Mouse (Mus musculus) urinary bladder, postnatal 36 days (tissue): ENCODE measurements around the gene Uba7.

Experiments used
- DNase-seq, 2 experiments: peaks; one replicate each; pipeline ENCODE4 v3.0.0; 2022; ENCODE audit warnings: low spot score in 2 of 2, mixed read lengths in 1 of 2

The Uba7 gene

DNA sequence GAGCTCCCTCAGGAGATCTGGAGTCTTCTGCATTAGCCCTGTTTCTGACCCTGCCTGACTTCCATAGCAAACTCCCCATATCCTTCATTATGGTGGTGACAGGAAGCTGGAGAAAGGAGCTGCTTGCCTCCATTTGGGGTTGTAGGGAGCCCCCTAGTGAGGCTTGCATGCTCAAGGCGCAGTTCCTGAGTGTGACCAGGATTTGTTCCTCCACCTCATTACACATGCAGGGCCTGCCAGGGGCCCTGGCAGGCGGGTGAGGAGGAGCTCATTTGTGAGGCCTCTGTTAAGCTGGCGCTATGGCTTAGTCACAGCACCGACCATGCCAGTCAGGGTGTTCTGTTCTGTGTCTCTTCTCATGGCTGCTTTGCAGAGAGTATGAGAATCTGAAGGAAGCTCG lies 13.4 kb upstream of the Uba7 start:
- no peak for DNase-seq

DNA sequence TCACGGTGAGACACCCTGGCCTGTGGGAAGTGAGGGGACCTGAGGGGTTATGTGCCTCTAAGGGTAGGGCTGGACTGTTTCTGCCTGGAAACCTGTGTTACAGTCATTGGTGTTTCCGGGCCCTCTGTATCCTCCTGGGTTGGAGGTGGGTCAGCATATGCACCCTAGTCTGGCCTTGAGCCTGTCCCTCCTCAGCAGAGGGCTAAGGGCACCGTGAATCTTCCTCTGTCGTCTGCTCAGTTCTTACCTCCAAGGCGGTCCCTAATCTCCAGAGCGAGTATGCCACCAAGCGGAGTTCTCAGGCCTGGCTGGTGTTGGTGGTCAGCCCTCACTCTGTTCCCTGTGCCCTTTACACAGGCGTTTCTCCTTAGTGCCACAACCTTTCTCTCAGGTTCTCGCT lies 12.4 kb upstream of the Uba7 start:
- no peak for DNase-seq

DNA sequence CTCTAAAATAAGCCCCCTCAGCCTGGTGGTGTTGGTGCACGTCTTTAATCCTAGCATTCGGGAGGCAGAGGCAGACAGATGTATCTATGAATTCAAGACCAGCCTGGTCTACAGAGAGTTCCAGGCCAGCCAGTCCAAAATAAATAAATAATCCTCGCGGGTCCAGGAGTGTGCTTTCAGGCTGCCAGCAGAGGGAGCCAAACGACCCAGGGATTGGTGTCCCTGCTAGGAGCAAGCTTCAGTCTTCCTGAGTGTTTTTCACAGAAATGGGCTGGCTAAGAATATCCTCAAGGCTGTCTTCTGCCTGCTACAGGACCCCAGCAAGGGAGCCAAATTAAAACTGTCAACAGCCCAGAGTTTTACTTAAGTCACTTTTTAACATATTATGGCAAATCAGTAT lies 11.6 kb upstream of the Uba7 start:
- DNase-seq: peak; percentile 66 to 79

DNA sequence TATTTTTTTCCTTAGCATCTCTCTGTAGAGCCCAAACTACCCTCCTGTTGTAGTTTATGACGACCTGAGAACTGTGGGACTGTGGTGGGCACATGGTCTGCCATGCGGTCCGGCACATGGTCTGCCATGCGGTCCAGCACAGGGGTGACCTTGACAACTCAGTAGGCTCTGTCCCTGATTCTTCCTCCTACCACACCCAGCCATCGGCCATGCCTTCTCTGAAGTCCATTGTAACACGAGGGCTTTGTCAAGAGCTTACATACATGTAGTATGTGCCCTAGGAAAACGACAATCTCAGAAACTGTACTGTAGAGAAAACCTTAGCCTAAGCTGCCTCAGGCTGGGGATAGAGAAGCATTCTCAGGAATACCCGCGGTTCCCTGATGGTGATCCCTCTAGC lies 10.6 kb upstream of the Uba7 start:
- no peak for DNase-seq

DNA sequence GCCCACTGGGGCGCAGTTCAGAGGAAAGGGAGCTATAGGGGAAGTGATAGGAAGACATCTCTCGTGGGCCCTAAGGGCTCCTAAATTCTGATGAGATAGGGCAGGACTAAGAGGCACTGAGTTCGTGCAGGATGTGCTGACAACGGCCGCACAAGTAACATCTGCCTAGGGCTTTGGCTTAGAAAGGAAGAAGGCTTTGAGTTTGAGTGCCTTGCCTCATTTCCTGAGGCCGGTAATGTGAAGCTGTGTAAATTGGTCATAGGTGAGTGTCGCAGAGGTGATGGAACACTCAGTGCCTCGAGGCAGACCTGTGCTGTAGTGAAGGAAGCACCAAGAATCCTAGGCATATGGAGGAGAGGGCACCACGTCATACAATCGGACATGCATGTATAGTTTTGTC lies 8.6 kb upstream of the Uba7 start:
- no peak for DNase-seq

DNA sequence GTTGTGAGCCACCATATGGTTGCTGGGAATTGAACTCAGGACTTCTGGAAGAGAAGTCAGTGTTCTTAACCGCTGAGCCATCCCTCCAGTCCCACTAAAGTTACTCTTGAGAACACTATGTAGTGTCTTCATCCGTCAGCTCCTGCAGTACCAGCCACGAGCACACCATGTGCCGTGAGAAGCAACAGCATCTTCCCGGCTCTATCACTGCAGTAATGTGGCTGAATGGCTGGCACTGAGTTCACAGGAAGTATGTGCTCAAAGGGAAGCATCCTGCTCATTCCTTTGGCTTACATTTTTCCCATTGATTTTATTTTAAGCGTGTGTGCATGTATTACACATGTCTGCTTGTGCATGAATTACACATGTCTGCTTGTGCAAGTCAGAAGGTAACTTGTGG lies 7.9 kb upstream of the Uba7 start:
- no peak for DNase-seq

DNA sequence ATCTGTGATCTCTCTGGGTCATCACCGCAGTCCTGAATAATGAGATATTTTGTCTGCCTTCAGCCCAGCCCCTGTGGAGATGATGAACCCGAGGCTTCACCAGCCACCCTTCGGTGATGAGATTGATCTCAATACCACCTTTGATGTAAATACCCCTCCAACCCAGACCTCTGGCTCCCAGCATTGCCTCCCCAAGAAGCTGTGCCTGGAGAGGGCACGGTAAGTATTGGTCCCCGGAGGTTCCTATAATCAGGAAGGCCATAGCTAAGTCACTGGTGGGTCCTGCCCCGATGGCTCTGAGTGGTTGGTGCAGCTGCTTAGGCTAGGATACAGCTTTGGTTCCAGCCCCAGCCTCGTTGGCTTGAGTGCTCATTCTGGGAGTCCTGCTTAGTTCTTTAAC lies 6.8 kb upstream of the Uba7 start:
- no peak for DNase-seq

DNA sequence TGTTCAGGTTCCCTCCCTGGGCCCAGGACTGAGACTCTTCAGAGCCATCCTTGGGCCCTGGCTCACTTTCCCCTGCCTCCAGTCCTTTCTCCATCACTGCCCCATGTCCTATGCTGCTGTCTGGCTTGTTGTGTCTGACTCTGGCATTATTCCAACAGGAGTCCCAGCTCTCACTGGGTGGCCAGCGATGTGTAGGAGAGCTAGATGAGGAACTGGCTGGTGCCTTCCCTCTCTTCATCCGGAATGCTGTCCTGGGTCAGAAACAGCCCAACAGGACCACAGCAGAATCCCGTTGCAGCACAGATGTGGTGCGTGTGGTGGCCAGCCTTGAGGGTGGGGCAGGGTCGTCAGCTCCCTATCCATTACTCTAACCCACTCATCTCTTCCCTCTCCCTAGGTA lies 5.0 kb upstream of the Uba7 start:
- DNase-seq: no peak

DNA sequence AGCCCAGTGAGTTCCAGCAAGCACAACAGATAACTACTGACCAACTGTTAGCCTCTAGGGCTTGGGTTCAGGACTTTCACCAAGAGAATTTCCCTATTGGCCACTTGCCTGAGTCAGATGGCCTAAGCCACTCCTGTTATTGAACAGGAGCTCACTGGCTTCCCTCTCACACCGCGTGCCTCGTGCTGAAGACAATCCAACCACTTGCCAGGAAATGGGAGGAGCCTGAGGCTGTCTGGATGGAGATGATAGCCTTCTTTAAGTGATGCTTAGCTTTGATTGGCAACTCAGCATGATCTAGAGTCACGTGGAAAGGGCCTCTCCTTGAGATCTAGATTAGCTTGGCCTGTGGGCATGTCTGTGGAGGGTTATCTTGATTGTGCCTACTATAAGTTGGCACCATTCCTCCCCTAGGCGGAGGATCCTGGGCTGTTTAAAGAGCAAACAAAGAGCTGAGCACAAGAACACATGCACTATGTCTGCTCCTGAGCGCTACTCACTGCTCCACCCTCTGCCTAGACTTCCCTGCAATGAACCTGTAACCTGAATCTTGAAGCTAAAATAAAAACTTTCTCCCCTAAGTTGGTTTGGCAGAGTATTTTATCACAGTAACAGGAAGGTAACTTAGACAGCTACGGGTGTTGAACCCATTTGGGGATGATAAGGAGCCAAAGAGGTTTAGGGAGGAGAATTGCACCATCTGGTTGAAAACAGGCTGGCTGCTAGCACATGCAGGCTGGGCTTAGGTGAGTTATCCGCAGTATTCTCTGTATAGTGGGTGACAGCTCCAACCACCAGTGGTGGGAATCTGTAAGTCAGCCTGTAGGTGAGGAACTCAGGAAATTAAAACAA lies 3.4 kb upstream of the Uba7 start:
- DNase-seq: no peak

DNA sequence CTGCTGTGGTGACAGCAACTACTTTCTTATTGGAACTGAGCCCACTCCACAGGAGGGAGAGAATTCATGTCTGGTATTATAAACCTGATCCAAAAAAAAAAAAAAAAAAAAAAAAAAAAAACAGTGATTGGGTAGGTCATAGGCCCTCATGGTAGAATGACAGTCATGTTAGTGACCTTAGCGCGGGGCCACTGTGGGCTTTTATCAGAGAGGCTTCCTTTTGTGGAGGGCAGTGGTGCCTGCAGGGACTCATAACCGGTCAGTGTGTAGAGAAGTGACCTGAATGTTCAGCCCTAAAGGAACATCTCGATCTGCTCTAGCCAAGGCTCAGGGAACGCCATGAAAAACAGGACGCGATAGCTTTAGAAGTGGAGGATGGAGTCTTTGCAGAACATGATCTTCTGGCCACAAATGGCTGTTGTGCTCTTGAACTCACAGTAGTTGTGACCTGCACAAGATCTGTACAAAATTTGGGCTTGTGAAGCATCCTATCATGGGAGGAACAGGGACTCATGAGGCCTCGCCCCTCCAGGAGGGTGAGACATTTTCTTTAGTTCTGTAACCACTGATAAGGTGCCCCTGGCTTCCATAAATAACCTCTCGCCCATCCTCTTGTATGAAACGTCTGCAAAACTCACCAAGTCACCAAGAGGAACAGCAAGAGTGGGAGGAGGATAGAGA lies 674 bp upstream of the Uba7 start:
- DNase-seq: no peak

DNA sequence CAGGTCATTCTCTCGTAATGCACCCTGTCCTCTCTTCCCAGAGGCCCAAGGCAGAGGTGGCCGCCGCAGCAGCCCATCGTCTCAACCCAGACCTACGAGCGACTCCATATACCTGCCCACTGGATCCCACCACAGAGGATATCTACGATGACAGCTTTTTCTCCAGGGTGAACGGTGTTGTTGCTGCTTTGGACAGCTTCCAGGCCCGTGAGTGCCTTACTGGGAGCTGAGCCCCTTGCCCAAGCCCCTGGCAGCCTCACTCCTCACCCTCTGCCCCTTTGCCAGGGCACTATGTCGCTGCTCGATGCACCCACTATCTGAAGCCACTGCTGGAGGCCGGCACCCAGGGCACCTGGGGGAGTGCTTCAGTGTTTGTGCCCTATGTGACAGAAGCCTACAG lies 3.5 kb downstream of the Uba7 start:
- DNase-seq: no peak

DNA sequence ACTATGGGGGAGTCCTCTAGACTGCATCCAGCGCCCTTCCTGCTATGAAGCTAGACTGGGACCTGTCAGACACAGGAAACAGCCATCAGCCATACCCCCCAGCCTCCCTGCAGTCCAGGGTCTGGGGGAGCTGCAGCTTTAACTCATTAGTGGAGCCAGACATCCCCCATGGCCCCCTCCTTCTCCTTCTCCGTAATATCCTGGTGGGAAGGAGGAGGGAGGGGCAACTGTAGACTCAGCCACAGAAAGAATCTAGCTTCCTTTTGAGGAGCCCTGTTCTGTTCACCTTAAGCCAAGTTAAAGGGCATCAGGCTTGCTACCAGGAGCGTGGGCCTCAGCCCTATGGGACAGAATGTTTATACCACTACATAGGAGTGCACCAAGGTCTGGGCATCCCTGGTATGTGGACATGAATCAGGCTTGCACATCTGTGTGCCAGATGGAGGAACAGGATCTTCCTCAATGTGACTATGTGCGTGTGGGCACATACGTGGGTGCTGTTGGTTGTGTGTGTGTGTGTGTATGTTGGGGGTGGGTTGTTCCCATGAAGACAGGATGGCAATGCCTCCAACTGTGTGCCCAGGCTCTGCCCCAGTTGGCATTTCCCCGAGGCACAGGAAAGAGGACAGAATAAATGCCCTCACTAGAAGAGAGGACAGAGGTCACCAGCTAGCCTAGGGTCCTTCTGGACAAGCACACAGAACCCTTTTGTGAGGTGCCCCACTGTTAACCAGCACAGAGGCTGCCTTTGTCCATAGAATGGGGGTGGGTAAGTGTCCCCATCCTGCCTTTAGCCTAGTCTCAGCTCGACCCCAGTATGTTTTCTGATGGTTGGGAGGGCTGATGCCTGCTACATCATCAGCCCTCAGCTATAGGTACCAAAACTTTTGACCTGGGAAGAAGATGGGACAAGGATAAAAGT lies 6.6 kb downstream of the Uba7 start:
- DNase-seq: no peak

DNA sequence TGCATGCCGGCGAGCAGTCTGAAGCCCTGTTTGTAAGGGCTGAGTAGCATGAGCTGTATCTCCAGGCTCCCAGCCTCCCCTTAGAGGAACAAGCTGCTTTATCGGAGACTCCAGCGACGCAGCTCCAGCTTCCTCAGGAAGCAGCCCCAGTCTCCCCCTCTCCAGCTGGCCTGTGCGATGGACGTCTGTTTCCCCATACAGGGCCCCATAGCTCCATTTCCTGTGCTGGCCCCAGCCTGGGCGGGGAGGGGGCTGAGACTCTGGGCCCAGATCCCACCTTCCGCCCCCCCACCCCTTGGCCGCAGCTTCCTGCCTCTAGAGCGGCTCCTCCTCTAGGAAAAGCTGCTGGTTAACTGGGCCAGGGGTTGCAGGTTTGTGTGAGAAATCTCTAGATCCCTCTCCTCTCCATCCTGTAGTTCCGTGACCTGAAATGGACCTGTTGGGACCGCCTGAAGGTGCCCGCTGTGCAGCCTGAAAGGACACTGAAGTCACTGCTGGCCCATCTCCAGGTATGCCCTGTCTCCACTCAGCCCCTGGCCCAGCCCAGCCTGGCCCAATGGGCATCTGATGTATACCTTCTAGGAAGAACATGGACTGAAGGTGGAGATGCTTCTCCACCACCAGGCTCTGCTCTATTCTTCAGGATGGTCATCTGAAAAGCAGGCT lies 7.5 kb downstream of the Uba7 start, which contains the start of gene Gm20661:
Gm20661 (plus strand) TSS at position 378 of the 666 bp plus-strand sequence.
- DNase-seq: peak in 1 of 2 experiments; percentile 63

DNA sequence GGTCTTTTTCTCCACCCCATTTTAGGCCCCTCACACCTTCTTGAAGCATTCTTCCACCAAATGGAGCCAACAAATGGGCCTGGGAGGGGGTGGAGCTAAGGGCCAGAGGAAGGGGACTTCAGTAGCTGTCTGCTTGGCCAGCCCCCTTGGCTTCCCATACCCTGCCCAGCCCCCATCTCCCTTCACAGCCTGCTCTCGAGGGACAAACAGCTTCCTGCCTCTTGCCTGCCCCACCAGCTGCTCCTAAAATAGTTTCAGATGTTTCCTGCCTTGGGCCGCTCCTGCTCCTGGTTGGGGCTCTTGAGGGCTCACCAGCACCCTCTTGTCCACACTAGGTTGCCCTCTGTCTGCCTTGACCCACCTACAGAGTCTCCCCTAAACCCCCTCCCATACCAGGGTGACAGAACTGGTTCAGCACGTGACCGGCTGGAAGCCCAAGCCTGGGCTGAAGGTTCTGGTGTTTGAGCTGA lies 8.2 kb downstream of the Uba7 start:
- DNase-seq: peak in 1 of 2 experiments; percentile 68

DNA sequence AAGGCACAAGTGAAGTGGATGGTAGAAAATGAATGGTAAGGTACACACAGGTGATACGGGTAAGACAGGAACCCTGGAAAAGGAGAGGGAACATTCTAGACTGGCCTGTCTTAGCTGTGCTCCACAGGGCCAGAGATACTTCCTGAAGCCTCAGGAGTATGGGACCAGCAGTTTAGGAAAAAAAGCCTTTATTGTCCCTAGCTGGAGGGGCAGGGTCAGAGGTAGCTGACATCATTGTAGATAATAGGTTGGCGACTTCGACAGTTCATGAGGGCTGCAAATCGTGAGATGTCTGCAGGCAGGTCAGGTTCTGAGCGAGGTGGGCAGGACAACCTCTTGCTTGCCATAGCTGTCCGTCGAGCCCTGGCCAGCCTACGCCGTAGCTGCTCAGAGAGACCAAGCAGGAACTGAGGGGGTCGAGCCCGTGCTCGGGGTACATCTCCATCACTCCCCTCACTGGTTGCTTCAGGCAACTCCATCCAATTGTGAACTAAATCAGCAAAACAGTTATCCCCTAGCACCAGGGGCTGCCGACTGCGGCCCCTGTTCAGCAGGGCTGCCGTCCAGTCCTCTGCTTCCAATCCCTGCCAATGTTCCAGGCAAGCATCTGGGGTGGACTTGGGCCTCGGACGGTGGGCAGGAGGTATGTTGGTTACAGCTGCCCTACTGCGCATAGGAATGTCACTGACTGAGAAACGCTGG lies 8.9 kb downstream of the Uba7 start:
- DNase-seq: no peak

DNA sequence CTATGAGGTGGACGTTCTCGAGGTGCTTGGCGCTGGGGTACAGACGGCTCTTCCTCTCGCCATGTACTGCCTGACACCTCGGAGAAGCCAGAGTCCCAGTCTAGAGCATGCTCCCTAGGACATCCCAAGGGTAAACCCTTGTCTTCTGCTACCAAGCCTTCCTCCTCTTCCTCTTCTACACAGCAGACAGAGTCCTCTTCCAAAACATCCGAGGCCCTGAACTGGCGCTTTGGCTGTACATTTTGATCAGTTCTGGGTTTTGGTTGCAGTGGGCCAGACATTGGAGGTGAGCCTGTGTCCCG lies 9.4 kb downstream of the Uba7 start:
- DNase-seq: no peak

DNA sequence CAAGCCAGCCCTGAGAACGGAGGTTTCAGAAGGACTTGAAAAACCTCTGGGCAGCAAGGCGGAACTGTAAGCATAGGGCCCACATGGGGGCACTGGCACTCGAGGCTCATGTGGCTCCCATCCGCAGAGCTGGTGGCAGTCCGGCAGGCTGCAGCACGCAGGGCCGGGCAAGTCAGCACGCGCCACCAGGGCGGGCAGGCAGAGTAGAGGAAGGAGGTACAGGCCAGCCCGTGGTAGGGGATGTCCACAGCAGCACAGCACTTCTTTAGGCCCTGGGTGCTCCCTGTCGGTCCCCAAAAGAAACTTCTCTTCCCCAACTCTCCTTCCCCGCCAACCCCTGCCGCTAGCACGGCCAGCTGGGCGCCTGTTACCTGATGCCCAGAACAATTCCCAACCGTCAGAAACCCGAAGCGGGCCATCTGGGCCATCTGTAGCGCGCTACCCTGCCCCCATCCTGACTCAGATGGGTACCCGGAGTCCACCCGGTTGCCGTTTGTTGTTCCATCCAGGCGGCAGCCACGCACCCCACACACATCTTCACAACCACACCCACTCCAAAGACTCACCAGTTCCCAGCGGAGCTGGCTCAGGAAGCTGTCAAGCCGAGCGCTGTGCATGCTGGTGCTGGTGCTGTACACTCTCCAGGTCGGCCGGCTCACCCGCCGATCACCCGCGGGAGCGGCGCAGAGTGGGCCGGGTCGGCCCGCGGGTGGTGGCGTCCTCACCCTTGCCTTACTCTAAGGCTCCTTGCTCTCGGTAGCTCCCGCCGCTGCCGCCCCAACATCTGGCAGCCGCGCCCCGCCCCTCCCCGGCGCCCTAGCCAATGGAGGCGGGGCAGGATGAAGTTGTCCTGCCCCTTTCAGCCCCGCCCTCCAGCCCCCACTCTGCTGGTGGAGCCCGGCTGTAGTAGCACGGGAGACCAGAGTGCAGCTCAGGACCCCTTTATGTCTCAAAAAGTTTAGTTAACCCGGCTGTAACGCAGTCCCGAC lies 10.1 kb downstream of the Uba7 start, which contains the start of gene Inka1:
Inka1 (minus strand) TSS at position 749 of the 989 bp plus-strand sequence.
- peak; percentile 85 to 88 for DNase-seq

DNA sequence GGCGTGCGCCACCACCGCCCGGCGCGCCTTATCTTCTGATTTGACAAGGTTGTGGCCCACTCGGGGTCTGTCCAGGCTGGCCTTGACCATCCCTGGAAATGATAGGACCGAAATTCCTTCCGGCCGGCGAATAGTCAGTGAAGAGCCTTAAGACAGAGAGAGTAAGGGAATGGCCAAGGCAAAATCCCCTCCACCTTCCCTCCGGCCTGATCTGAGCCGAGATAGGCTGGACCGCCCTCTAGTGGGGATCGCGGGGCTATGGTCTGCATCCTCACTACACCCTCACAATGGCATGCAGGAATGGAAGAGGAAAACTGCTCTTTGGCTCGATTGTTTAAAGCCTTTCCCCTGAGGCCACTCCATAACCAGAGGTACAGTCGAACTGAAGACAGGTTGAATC lies 11.1 kb downstream of the Uba7 start:
- DNase-seq: peak; percentile 56 to 80

DNA sequence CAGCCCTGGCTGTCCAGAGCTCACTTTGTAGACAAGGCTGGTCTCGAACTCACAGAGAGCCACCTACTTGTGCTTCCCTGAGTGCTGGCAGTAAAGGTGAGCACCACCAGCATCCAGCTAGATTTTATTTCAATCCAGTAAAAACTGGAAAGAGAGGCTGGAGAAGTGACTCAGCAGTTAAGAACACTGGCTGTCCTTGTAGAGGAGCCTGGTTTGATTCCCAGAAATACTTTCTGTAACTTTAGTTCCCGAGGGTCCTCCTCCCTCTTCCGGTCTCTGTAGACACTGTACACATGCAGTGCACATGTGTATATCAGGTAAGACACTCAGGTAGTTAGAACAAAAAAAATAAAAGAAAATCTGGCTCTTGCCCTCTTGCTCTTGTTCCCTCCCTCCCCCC lies 12.6 kb downstream of the Uba7 start:
- DNase-seq: no peak

DNA sequence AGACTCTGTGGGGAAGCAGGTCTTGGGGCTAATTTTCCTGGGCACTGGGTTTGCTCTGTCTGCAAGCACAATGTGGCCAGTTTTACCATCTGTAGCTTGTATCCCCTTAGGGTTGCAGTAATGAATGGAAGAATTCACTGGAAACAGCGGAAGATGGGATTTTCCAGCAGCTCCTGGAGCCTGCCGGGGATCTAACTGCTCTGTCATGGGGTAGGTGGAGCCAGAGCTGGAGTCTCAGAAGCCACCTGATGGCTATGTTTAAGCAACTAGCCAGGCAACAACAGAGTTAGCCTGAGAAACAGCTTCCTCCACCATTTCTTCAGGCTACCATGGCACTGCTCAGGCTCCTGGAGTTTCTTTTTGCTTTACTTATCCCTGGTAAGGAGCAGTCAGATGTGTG lies 16.9 kb downstream of the Uba7 start, which contains the start of gene Cdhr4:
Cdhr4 (plus strand) TSS at position 301 of the 400 bp plus-strand sequence.
- no peak for DNase-seq
